Mouse (Mus musculus) megakaryocyte-erythroid progenitor cell, adult 5-6 weeks (primary cell): ENCODE results near the gene Kpna3. TPM values are rescaled to one million over a fixed set of nuclear protein-coding genes. Genes with fewer than 3 reads are reported as not detected.

ENCODE experiments used
- ATAC-seq: replicated peaks from 2 replicates; pipeline ENCODE4 v1.8.0; 2016; ENCODE audit warnings: mild to moderate bottlenecking, inconsistent platforms; ENCODE audit not compliant: severe bottlenecking, poor library complexity, low FRiP score, low TSS enrichment
- total RNA-seq, 2 experiments: library from RNA; stranded (forward) in 1 of 2; stranded (reverse) in 1 of 2; fragments of 200-1000, 215-1000 nt in 1 of 2; fragments of >200 nt in 1 of 2; fragmentation: Nextera tagmentation in 1 of 2; gene quantifications; 2 replicates each; pipeline ENCODE4 v1.2.3; 2014 to 2017

Kpna3 gene
- total RNA-seq, 2 experiments from 2014 or later: 62.2 to 65.8 TPM

DNA sequence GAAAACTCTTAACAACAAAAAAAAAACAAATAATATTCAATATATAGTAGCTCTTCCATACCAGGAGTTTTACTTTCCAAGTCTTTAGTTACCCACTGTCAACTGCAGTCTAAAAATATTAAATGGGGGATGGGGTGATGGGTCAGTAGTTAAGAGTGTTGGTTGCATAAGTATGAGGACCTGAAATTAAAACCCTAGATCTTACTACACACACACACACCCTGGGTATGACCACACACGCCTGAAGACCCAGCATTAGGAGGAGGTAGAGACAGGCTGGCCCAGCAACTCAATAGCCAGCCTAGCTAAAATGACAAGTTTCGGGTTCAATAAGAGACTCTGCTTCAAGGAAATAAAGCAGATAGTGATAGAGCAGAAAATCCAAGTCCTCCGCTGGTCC, 32.6 kb downstream of the Kpna3 start:
- no peak for ATAC-seq

DNA sequence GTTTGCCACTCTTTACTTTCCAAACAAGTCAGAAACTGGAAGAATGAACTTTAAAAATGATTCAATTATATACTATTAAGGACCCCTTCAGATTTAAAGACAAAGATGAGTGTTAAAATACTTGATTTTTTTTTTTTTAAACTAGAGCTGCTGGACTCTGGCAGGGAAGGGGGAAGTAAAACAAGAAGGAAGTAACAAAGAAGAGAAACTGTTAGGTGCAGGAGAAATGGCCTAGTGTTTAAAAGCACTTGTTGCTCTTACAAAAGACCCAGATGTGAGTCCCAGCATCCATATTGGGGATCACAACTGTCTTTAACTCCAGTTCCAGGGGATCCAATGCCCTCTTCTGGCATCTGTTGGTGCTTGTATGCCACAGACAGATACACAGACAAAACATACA, 33.9 kb downstream of the Kpna3 start:
- ATAC-seq: no peak

DNA sequence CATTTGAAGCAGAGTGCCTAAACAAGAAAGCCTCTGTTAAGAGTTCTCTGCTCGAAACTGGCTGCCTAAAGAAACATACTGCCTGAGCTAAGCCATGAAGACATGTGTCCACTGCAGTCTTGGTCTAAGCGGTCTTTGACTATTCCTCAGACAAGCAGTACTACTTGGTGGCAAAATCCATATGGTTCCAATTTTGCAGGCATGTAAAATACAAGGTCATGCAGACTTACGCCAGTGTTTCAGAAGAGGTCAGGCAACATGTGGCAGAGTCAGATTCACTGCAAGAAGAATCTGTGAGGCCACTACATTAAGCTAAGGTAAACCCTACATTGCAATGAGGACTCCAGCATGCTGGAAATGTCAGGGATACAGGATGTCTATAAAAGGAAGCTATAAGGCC, 34.7 kb downstream of the Kpna3 start:
- no peak for ATAC-seq

DNA sequence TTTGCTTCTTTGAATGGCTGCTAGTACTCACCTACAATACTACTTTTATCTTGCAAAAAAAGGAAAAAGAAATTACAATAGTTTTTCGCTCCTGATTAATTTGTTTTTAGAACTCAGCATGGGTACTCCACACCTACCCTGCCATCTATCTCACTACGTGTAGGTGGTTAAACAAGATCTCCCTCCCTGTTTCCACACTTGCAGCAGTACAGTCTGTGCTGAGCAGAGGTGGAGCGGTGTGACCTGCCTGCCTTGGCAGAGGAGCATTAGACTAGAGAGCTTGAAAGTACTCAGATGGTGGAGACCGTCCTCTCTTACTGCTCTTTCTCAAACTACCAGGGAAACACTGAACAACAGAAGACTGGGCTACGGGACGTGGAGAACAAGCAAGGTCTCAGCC, 44.9 kb downstream of the Kpna3 start:
- ATAC-seq: no peak

DNA sequence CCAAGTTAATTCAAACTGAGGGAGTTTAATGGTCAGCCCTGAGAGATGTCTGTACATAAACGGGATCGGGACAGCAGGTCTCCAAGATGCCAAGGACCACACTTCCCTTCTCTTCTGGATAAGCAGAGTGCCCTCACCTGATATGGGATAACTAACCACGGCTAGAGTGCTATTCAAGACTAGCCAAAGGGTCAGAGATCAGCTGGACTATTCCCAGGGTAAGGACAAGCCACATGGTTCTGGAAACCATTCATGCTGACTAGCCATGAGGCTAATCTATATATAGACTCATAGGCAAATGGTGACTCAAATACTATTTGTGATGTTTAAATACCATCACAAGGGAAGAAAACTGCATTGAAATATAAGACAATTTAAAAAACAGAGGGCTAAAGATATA, 49.1 kb downstream of the Kpna3 start:
- no peak for ATAC-seq

DNA sequence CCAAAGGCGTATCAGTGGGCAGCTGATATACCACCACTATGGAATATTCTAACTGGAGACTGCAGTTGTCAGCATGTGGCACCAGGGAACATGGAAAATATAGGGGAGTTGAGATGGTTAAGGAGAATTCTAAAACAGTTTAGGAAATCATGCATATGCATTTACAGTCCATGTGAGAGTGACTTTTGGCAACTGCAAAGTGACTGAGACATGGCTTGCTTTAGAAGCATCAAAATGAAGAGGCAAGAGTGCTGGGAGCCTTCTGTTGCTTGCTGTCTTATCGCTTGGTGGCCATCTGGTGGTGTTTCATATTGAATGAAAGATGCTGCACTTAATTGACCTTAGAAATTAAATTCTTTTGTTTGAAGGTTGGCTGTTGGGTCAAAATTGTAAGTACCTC, 72.4 kb downstream of the Kpna3 start:
- ATAC-seq: no peak

DNA sequence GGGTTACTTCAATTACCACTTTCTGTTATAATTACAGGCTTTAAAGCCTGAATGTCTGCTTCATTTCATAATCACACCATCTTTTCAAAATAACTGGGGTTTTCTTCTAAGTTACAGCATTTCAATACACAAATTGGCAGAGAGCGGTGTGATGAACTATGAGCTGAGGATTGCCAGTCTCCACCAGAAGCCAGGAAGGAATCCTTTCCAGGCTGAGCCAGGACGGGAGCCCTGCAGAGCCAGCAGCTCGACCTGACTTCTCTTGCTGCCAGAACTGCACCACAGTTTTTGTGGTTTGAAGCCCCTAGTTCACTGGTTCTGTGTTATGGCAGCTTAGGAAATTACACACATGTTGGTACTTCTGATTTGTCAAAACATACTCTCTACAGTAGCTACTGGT, 75.0 kb downstream of the Kpna3 start:
- no peak for ATAC-seq

DNA sequence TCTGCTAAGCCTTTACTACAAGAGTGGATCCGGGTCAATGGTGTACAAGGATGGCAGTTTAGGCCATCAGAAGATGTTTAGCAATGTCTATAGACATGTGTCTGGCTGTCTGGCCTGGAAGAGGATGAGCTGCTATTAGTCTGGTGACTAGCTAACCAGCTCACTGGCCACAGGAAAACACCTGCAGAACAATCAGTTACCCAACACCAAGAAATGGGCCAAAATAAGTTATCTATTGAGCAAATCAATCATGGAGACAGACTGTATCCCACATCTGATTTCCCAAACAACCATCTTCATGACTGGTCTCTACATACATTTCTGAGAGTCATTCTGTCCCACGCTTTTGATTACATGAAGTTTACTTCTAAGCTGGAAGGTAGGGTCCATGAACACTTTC, 75.9 kb downstream of the Kpna3 start:
- ATAC-seq: no peak

DNA sequence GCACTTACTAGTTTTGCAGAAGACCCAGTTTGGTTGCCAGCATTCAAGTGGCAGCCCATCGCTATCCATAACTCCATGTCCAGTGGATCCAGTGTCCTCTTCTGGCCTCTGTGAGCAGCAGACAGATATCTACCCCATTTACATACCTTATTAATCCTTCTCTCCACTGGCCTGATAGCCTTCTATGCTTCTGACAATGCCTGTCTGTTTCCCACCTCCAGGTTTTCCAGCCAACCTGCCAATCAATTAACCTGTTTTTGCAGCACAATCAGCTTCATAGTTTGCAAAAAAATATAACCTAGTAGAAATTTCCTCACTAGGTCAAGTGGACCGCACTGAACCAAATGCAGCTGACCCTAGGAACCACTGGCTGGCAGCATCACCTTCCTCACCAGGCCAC, 77.4 kb downstream of the Kpna3 start:
- ATAC-seq: no peak

DNA sequence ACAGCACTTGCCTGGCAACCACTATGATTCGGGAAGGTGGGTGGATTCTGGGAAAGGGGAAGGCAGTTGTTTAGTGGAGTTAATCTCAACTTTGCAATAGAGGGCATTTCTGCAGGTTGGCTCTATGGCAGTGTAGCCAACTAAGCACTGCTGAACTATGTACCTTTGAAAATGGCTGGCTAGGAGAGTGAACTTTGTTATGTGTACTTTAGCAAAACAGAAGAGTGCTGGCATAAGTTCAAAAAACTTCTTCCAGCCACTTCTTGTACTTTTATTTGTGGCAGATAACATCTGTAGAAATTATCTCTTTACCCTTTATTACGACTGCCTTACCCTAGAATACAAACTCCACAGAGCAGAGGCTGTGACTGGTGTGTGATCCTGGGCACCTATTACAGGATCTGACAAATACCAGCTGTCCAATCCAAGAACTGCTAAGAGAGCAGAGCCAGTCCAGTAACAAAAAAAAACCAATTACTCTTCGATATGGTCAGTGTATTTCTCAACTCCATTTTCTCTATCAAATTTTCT, 78.6 kb downstream of the Kpna3 start:
- ATAC-seq: peak; percentile 4; the same call in 1 of the 2 replicates

DNA sequence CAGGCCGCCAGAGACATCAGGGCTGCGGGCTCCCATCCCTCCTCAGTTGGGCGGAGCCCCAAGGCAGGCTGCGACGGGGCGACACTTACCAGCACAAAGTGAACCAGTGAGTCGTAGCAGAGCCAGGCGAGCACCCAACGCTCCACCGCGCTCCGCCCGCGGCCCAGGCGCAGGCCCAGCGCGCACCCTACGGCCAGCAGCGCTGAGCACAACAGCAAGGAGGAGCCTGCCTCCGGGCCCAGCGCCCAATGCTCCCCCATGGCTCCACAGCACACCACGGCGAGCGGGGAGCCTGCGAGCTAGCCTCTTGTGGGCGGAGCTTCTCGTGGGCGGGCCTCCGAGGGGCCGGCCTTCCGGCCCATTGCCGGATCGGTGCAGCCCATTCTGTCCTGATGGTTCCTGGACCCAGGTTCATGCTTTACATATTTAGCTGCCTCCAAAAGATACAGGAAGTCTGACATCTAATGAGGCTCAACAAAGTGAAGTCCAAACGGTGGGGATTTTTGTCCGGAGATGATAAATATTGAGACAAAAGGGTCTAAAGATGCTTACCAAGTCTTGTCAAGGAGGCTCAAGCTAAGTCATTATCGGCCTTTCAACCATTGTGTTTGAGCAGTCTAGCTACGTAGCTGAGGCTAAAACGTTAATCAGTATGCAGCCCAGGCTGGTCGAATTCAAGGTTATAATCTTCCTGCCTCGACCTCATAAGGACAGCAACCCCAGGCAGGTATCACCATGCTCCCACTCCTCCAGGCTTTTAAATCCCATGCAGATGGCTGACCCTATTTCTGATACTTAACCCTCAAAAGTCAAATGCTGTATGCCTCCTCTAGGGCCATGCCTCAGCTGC, 79.3 kb downstream of the Kpna3 start, which contains the start of gene Ebpl:
TSS of gene Ebpl (minus strand) at position 309 of the 850 bp plus-strand sequence.
- peak; percentile 97 for ATAC-seq

DNA sequence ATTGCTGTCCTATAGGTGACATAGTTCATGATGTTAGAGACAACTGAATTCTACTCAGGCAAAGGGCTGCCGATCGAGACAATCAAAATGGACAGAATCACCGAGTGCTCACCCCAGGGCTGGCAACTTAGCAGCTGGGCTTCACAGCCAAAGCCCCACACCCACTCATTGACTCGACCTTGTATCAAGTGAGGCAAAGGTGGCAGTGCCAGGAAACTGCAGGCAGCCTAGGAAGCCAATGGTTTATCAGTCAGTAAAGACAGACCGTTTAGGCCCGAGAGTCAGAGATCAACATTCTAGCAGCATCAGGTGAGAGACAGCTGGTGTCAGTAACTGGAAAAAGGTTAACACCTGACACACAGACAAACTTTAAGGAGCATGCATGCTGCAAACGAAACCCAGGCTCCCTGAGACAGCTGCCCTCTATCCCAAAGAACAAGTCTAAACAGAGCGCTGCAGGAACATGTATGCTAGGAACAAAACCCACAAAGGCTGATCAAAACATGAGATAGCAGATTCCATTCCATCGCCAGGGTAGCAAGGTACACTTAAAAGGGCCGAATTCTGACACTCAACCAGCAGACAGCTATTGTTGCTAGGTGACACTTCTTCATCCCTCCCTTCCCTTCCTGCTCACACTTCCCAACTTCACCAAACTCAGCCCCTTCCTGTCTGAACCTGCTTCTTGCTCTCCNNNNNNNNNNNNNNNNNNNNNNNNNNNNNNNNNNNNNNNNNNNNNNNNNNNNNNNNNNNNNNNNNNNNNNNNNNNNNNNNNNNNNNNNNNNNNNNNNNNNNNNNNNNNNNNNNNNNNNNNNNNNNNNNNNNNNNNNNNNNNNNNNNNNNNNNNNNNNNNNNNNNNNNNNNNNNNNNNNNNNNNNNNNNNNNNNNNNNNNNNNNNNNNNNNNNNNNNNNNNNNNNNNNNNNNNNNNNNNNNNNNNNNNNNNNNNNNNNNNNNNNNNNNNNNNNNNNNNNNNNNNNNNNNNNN, 85.1 kb downstream of the Kpna3 start:
- peak; percentile 25; the same call in 1 of the 2 replicates for ATAC-seq

DNA sequence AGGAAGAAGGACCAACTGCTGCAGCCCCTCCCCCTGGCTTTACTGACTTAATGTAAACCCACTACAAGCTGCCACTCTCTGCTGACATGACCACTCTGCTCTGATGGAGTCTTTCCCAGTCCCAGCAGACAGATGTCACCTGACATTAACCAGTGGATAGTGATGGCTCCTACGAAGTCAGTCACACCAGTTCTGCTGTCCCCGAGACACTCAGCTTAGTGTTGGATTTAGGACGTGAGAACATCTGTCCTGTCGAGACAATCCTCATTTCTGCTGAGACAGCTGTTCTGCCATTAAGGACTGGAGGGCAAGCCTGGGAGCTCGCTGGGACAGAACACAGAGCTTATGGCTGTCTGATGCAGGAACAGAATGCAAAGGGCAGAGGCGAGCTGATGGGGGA, 88.9 kb downstream of the Kpna3 start:
- no peak for ATAC-seq

DNA sequence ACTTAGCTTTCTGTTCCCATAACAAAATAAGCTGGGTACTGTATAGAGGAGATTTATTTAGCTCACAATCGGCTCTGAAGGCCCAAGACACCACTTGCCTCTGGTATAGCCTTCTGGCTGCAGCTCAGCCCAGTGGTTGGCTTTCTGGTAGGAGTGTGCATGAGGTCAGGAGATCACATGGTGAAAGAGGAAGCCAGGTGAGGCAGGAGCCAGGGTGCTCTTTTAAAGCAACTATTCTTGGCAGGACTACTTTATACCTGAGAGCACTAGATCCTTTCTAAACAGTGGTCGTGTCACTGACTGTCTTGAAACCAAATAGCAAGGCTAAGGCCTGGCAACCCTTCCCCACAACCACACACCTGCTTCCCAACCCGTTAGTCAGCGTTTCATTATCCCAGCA, 89.8 kb downstream of the Kpna3 start:
- no peak for ATAC-seq

DNA sequence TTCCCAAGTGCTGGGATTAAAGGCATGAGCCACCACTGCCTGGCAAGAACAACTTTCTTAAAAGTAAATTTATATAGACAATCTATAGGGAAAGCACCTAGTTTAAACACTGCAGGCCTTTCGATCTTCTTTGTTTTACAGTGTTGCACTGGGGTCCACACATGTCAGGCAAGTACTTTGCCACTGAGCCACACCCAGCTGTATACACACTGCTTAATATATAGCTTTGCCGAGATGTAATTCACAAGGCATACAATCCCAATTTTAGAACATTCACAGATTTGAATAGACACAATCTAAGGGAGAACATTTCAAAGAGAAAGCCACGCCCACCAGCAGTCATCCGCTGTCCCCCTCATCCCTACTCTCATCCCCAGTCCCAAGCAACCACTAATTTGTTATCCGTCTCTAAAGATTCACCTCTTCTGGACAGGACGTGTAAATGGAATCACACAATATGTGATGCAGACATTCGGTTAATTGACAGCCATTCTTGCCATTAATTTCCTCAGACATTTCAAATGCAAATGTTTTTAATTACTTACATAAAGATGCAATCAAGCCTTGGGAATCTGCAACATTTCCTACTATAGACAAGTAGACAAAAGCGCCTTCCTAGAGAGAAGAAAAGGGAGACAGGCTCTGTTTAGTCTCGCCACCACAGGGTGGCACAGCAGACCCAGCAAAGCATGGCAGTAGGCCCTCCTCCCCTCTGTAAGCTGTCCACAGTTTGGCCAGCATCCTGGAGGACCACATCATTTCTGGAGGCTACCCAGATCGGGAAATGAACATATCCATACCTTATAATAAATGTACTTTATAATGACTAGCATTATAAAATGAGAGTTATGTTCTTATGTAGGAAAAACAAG, 92.6 kb downstream of the Kpna3 start:
- no peak for ATAC-seq

DNA sequence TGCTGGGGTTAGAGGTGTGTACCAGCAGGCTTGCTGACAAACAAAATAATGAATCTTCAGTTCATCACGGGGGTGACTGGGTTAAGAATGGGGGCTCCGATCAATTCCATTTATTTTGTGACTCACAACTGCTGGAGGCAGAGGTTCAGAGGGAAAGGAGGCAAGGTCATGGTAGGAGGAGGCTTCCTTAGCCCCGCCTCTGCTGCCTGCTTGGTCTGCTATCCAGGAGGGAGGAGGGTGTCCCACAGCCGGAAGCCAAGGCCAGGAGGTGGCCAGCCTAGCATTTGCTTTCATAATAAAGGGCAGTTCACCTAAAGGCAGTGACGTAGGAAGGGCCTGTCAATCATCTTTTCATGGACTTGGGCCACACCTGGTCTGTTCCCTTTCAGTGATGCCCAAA, 95.1 kb downstream of the Kpna3 start:
- ATAC-seq: no peak

DNA sequence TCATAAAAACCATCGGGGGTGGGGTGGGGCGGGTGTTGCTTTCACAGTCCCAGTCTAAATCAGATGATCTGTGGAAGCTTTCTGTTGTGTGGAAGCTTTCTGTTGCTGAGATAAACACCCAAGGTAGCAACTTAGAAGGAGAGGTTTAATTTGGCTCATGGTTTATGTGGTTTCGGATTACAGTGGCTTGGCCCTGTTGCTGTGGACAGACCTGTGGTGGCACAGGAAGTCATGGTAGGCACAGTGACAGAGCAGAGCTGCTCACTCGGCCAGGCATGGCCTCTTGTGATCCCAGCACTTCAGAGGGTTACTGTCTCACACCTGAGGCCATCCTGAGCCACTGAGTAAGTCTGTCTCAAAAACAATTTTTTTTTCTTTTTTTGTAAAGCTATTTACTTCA, 100.3 kb downstream of the Kpna3 start:
- no peak for ATAC-seq

DNA sequence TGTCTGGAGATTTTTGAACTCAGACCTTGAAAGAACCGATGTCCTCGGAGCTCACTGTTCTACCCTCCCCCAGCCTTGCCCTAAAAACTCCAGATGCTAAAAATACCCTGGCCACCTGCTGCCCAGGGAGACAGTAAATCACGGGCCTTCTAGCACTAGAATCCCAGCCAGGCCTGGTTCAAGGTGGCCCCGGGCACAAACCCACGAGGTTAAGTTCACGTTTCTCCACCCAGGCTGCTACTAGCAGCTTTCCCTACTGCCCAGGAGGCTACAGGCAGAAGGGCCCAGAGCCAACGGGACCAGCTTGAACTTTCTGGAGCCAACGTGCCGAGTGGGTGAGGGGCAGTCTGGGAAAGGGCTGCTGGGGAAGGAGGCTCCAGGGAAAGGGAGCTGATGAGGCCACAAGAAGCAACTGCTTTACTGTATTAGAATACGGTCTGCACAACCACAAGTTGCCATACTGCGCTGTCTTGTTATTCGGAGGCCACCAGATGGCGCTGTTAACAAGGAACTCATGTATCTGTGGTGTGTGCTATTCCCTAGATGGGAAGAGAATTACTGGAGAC, 108.6 kb downstream of the Kpna3 start:
- peak; percentile 85 for ATAC-seq

DNA sequence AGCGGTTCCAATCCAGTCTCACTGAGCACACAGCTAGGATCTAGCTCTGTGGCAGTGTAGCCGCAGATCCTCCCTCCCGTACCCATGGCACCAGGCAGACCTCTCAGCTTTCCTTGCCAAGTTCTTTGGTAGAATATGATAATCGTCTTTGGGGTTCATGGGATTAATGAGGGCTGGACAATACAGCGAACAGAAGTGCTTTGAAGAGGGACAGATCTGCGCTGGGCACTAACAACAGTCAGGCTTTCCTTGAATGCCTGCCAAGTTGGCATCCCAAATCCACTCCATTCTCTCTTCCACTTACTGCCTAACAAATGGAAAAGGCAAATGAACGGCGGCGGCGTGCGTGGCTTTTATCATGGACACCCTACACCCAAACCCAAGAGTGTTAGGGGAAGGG, 109.1 kb downstream of the Kpna3 start:
- no peak for ATAC-seq
